Mouse (Mus musculus) retina, adult 2 months (tissue): Measurements from ENCODE around the gene Cnfn.

Experiments used
- DNase-seq: peaks from one replicate; pipeline ENCODE4 v3.0.0-alpha.2; 2012; ENCODE audit warnings: low read depth, low spot score

Cnfn gene

DNA sequence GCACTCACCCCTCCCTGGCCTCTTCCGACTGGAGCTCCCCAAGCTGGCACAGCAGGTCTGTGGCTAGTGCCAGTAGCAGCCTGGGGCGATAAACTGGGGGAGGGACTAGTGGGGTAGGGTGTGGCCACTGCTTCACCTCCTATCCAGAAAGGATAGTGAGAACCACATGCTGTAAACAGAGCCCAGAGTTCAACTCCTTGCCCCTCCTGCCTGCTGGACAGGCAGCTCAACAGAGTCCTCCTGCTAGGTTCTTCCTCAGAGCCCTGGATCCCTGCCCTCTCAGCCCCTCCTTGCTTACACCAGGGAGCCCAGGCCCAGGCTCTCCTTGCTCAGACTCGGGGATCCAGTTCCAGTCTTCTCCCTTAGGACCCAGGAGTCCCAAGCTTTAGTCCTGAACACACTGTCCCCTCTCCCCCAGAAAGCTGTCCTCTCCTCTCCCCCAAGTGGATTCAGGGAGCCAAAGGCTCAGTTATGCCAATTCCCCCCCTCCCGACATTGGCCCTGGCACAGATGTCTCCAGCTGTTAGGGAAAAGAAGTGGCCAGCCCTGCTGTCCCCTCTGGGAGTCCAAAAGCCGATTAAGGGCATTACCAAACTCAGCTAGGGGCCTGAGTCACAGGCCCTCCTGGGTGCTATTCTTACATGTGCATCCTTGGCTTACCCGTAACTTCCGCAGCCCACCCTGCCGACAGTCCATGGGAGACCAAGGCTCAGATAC, 20.7 kb upstream of the Cnfn start:
- no peak for DNase-seq

DNA sequence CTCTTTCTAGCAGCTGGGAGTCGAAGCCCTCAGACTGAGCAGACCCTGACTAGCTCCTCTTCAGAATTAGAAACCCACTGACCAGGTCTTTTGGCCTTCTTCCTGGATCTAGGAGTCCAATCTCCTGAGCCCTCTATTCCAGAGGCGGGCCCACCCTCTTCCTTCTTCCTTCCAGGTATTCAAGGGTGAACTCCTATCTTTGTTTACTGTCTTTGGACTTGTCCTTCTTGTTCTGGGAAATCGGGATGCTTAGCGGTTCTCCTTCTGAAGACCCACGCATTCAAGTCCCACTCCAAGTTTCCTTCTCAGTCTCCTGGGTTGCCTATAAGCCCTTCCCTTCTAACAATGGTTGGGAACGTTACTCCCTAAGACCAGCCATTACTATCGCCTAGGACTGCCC, 19.4 kb upstream of the Cnfn start:
- no peak for DNase-seq

DNA sequence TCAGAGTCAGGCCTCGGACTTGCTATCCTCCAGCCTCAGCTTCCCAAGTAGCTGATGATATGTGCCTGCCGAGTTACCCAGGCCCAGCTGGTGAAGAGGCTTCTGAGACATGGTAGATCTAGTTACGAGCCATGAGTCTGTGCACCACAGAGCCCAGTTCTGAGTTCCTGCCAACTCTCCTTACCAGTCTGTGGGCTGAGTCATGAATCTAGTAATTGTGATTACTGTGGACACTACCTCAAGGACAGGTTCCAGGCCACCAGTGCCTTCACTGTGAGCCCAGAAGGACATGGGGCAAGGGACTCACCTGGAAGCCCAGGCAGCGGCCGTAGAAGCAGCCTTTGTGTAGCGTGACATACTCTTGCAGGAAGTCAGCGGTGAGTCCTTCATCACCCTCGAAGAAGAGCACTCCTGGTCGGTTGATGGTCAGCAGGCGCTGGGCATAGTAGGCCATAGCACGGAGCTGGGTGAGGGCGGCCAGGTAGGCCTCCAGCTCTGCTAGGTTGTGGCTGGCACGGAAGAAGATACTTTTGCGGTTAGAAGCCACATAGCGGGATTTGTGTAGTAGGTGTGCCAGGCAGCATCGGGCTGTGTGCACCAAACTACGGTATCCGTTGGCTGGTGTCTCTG, 18.4 kb upstream of the Cnfn start:
- no peak for DNase-seq

DNA sequence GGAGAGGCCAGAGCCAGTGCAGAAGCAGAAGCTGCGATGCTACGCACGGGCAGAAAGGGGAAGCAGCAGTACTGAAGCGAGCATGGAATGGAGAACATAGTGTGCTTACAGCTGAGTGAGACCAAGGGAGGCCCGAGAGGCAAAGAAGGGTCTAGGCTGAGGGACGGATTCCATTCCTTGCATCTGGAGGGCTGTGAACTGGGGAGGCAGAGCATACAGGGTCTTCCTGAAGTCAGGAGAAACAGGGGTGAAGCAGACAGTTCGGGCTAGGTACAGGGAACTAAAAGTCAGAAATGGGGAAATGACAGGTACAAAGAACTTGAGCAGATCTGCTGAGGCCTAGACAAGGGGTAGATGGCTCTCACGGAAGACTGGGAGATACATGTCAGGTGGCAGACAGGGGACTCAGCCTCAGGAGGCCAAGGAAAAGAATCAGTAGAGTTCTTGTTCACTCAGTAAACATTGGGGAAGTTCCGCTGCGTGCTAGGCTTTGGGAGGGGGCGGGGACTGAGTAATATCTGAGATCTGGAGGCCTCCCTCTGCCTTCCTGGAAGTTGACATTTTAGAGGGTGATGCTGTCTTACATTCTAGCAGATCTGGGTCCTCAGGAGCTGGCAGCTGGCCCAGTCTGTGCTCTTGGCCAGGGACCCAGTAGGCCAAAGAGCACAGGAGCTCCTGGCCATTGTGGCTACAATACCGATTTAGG, 16.5 kb upstream of the Cnfn start:
- DNase-seq, result no peak

DNA sequence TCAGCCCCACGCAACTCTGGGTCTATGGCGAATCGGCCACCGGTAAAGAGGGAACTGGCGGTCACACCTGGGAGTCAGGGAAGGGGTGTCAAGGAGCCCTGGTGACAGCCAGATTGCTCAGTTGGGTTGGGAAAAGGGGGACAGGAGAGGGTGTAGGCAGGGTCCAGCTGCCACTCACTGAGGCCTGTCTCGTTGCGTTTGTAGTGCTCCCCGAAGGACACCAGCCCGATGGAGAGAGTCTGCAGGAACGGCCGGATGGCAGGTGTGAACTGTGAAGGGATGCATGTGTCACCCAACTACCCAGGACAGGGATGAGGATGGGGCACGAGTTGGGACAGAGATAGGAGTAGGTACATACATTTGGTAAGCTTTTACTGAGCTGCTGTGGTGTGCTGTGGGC, 15.7 kb upstream of the Cnfn start:
- DNase-seq, result no peak

DNA sequence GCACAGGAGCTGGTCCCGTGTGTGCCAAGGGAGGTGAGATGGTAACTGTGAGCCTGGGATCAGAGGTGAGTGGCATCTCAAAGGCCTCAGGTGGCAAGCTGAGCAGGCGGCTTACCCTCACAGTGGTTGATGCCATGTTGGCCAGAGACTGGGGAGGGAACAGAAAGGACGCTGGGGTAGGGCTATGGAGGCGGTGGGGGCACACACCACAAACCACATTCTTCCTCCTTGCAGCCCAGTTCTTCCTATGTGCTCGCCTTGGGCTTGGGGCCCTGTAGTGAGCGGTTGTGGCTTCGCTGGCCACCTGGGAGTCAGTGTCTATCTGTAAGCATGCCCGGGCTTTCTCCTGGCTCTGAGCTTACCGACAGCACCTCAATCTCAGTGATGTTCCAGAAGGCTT, 15.3 kb upstream of the Cnfn start:
- no peak for DNase-seq

DNA sequence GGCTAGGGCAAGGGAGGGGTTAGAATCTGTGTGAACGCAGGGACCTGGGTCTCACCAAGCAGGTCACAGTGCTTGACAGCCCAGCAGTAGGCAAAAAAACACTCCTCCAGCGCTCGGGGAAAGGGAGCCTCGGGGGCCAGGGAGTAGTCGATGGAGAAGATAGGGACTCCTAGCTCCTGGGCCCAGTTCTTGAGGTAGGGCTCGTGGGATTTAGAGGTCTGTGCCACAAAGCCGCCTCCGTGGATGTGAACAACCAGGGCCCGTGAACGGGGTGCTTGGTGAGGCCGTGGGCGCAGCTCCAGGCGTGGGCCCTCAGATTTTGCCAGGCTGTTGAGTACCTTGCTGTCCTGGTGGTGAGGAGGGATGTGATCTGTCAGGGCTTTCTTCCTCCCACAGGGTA, 14.8 kb upstream of the Cnfn start:
- DNase-seq, result no peak

DNA sequence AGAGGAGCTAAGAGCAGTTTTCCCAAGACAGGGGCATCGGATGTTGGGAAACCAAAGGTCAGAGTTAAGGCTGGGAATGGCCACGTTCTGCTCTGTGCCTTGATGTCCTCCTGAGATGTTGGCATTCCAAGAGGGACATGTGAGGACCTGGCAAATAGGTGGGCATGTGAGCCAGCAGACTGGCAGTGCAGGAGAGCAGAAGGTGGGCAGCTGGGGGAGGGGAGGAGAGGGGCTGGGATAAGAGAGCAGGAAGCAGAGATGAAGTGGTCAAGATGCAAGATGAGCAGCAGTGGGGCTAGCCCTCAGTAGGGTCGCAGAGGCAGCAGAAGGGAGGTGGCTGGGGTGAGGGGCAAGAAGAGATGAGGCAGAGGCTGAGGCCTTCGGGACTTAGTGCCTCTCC, 14.4 kb upstream of the Cnfn start:
- no peak for DNase-seq

DNA sequence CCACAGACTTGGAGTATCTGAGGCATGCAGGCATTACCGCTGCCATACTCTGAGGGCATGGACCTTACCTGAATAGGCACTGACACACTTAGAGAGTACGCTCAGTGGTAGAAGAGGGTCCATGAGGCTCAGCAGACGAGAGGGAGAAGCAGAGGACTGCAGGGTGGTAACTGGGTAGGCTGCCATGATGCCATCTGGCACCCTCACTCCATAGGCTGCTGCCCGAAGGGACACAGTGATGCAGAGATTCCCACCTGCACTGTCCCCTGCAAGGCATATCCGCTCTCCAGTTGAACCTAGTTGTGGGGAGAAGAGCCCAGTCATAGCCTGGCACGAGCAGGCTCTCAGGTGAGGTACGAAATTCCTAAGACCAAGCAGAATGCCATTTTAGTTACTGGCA, 13.9 kb upstream of the Cnfn start:
- no peak for DNase-seq

DNA sequence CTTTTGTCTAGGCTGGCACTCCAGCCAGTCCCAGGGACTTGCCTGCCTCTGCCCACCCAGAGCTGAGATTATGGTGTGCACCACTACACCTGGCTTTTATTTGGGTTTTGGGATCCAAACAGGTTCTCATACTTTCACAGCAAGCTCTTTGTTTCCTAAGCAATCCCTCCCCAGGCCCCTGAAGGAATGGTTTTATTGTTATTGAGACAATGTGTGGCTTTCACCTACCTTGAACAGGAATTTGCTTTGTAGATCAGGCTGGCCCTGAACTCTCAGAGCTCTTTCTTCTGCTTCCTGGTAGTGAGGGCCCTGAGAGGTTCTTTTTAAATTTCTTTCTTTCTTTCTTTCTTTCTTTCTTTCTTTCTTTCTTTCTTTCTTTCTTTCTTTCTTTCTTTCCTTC, 13.0 kb upstream of the Cnfn start:
- DNase-seq, result no peak

DNA sequence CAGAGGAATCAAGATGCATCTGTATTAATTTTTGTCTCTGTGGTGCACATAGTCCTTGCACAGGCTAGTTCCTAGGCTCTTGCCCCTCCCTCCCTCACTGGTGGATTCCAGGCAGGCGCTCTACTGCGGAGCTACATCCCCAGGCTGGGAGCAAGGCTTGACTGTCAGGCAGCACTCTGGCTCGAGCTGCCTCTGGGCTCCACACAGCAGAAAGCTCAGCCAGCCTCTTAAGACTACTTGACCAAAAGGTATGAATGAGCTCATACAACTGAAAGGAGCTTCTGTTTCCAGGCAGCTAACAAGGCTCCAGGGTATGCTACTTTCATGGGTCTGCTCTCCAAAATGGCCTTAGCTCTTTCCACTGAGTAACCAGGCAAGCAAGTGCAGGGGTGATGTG, 11.8 kb upstream of the Cnfn start:
- no peak for DNase-seq

DNA sequence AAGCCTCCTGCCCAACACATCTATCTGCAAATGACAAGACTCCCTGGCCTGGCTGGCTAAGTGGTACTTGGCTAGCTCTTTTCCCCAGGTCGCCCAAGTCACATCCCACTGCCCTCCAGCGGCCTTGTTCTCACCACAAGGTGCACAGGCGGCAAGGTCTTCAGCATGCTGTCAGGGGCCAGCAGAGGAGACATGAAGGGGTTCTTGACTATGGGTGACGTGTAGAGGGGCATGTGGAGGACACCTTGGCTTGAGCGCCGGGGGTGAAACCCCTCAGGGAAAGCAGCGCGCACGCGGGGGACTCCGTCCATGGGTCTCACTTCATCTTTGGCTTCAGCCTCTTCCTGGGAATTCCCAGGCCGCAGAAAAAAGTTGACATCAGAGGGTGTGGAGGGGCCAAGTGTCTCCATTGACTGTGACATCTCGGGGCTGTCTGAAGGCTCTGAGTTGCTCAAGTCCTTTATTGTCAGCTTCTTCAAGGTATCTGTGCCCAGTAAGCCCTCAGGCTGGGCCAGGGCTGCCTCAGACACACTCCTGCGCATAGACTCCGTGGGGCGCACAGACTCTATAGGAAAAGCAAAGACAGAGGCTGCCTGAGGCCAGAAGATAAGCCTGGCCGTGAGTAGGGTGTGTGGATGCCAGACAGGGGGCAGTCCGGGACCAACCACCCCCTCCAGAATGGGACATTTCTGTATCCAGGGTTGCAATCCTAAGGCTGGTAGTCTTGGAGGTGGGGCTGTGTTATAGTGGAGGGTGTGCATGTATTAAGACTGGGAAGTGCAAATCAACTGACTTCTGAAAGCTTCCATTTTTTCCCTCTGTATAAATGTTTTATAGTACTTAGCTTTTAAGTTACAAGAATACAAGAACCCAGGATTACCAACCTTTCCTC, 11.1 kb upstream of the Cnfn start:
- DNase-seq, result no peak

DNA sequence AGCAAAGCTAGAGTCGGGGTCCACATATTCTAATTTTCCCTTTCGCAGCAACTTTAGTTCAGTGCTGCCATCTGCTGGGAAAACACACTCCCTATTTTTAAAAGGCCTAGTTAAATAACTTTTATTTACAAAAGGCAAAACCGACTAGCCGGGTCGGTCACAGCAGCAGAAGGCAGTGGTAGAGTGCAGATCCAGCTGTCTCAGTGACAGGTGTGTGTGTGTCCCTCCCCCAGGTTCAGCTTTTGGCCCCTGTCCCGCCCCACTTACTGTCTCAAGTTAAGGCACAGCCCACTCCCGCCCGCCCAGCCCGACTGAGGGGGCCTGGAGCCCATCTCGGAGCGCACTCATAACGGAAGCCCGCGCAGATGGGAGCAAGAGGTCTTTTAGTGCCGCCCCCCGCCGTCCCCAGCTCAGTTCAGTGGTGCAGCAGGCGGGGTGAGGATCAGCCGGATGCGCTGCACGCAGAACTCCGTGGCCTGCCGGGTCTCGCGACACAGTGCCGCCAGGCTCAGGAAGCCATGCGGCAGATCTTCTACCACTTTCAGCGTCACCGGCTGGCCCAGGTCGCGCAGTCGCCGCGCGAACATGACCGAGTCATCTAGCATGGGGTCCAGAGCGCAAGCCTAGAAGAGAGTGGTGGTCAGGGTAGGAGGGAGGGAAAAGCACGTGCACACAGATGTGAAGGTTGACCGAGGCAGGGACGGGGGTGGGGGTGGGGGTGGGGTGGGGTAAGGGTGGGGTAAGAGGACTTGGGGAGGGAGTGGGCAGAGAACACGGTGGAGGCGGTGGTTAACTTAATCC, 10.2 kb upstream of the Cnfn start:
- DNase-seq, result no peak

DNA sequence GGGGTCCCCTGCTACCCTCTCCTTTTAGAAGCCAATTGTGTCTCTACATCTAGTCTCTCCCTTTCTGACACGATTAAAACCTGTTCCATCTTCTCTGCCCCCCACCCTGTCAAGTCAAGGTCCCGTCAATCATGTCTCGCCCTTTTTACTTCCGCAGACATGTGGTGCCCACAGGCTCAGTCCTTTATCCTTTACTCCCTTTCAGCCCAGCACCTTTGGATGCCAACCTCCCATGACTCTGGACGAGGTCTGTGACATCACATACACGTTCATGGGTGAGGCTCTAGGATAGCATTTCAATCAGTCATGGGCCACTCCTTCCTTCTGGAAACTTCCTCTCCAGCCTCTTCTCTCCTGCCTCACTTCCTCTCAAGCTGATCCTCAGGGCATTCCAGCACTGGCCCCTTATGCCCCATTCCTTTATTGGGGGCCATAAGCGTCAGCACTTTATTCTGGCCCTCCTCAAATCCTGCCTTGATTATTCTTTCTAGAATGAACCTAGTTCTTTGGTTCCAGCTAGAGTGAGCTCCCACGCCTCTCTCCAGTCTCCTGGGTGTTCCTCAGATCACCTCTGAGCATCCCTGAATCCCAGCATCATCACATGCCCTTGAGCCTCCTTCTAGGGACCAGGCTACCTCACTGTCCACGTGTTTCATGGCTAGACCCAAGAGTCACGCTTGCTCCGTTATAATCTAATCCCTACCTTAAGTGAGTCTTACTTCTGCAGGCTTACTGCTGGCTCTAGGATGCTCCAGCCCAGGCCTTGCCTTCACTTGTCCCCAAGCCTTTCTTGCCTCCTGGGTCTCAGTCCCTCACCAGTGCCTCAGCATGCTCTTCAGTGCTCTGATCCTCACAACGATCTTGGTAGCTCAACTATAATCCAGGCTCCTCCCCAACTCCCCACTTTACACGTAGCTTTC, 8.9 kb upstream of the Cnfn start:
- no peak for DNase-seq

DNA sequence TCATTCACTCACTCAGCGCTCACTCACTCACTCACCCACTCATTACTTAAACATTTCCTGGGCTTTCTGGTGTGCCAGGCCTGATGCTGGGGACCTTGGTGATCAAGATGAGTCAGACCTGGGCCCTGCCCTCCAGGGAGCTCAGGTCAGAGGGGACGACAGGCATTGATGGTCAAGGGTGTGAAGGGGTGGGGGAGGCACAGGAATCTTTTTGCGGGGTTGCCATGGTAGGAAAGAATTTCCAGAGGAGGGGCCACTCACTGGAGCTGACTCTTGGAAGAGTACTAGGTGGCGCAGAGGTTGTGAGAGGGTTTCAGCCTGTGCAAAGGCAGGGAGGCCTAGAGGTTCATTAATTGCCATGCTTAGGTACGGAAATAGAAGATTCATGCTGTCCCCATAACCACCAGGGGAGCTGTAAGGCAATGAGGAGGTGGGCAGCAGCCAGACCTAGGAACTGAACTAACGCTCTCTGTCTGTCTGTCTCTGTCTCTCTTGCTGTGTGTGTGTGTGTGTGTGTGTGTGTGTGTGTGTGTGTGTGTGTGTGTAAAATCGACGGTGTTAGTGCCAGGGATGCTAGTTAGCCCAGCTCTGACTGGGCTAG, 7.7 kb upstream of the Cnfn start:
- no peak for DNase-seq

DNA sequence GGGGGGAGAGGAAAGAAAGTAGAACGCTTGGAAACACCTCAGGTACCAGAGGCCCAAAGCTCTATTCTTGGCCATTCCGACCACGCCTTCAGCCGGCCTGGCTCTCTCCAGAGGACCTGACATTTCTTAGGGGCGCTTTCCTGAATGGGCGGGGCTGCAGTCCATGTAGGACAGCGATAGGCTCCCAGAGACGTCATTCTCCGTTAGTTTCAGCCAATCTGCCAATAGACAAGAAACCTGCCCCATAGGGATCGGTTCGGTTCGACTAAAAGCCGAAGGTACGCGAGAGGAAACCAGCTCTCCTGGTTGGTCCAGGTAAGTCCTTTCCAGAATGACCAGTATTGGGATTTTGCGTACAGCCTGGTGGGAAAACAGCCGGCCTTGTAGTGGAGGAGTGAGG, 7.0 kb upstream of the Cnfn start:
- DNase-seq, result peak; percentile 43

DNA sequence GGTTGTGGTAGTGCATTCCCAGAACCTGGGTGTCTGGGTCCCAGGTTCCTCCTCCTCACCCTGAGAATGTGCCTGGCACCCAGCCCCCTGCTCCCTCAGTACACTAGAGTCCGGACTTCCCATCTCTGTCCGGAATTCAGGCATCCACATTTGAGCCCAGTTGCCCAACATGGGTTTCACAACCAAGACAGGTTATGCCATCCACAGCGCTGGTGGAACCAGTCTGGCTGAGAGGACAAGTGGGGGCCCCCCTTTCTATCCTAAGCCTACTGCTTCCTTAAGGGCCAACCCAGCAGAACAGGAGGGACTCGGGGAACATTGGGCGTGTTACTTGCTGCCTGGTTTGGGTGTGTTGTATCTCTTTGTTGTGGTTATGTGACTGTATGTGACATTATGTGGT, 2.9 kb upstream of the Cnfn start:
- DNase-seq, result no peak

DNA sequence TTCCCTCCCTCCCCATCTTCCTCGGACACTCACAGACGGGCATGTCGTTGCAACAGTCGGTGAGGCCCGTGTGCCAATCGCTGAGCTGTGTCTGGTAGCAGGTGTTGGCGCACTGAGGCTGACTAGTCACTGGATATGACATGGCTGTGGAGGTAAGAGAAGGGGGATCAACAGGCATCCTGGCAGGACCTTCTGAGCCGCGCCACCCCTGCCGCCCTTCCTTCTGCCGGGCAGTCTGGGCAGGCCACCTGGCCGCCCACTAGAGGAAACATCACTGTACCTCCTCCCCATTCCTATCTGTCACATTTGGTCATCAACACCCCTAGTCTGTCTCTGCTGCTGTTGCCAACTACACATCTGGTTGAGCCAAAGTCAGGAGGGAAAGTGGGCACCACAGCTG, 1.2 kb downstream of the Cnfn start:
- no peak for DNase-seq

DNA sequence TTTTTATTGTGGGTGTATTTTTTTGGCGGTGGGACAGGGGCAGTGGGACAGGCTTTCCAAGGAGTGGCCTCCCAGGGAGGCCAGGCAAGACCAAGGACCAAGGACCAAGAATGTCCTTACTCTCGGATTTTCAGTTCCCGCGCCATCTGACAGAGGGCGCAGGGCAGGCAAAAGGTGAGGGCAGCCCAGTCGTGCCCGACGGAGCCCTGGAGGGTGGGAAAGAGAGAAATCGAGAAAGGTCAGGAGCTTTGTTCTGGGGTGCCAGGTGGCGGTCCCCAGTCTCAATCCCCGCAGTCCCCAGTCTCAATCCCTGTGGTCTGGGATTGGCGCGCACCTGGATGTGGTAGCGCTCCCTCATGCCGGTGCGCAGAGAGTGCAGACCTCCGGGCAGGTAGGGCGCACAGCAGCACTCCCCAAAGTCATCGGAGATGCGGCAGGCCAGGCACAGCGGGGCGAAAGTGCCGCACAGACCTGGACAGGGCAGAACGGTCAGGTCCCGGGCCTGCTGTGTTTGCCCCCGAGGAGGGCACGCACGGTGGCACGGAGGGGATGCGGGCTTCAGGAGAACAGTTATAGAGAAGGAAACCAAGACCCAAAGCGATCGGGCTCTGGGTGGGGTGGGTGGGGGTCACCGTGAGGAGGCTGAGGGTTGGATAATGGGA, 1.8 kb downstream of the Cnfn start:
- DNase-seq, result no peak
